Mouse (Mus musculus) embryonic facial prominence, embryonic 11.5 days (tissue): ENCODE results near the gene Ago3. TPM values are rescaled to one million over a fixed set of nuclear protein-coding genes. Genes with fewer than 3 reads are reported as not detected.

Experiments
- ATAC-seq: fragments of 200-750 bp; cut with Nextera tagmentation; replicated peaks from 2 replicates; pipeline ENCODE4 v1.8.0; 2017; ENCODE audit warnings: low read depth; ENCODE audit not compliant: insufficient number of reproducible peaks, low FRiP score, low TSS enrichment
- DNase-seq: peaks from one replicate; pipeline ENCODE4 v3.0.0-alpha.2; 2015; ENCODE audit warnings: low spot score
- H3K27ac ChIP-seq: fragments of 300-500 bp; sonication (generic); replicated peaks from 2 replicates; pipeline ENCODE4 v1.5.1; 2014; ENCODE audit warnings: mild to moderate bottlenecking, low read depth, low read length, control low read depth
- H3K27me3 ChIP-seq: fragments of 300-500 bp; sonication (generic); 2 replicates; pipeline ENCODE4 v1.6.1; 2014; ENCODE audit warnings: mild to moderate bottlenecking, low read length, moderate library complexity, mixed read lengths; ENCODE audit not compliant: control insufficient read depth, insufficient read depth
- H3K36me3 ChIP-seq: fragments of 300-500 bp; sonication (generic); replicated peaks from 2 replicates; pipeline ENCODE4 v1.6.1; 2014; ENCODE audit warnings: low read depth, mild to moderate bottlenecking, low read length, moderate library complexity, mixed read lengths; ENCODE audit not compliant: control insufficient read depth, insufficient read depth
- H3K4me1 ChIP-seq: fragments of 300-500 bp; sonication (generic); 2 replicates; pipeline ENCODE4 v1.6.1; 2014; ENCODE audit warnings: low read length, mixed read lengths; ENCODE audit not compliant: control insufficient read depth, insufficient read depth
- H3K4me2 ChIP-seq: fragments of 300-500 bp; sonication (generic); 2 replicates; pipeline ENCODE4 v1.6.1; 2014; ENCODE audit warnings: low read depth, mild to moderate bottlenecking, control low read depth, low read length, moderate library complexity
- H3K4me3 ChIP-seq: fragments of 300-500 bp; sonication (generic); 2 replicates; pipeline ENCODE4 v1.5.1; 2014; ENCODE audit warnings: low read depth, low read length, control low read depth
- H3K9ac ChIP-seq: fragments of 300-500 bp; sonication (generic); replicated peaks from 2 replicates; pipeline ENCODE4 v1.6.1; 2014; ENCODE audit warnings: mild to moderate bottlenecking, control low read depth, low read length
- H3K9me3 ChIP-seq: fragments of 300-500 bp; sonication (generic); replicated peaks from 2 replicates; pipeline ENCODE4 v1.6.1; 2016; ENCODE audit warnings: mild to moderate bottlenecking, low read length, inconsistent platforms, mixed read lengths; ENCODE audit not compliant: control insufficient read depth
- WGBS: fragments of 180-500 bp; shearing (Covaris S2); extraction: QIAGEN DNeasy Blood & Tissue Kit; methylation state at CpG from one replicate; pipeline ENCODE4 v1.1.7; 2014; 5-methylcytosine and 5-hydroxymethylcytosine counted together
- polyA plus RNA-seq: library from polyadenylated mRNA; unstranded; fragments of >200 nt; fragmentation: Nextera tagmentation; extraction: Ambion mirVana; gene quantifications from 2 replicates; pipeline ENCODE4 v1.2.1, GENCODE M21; 2014

The Ago3 gene
- polyA plus RNA-seq, 1 experiment from 2014 or later = 12.8 TPM

DNA sequence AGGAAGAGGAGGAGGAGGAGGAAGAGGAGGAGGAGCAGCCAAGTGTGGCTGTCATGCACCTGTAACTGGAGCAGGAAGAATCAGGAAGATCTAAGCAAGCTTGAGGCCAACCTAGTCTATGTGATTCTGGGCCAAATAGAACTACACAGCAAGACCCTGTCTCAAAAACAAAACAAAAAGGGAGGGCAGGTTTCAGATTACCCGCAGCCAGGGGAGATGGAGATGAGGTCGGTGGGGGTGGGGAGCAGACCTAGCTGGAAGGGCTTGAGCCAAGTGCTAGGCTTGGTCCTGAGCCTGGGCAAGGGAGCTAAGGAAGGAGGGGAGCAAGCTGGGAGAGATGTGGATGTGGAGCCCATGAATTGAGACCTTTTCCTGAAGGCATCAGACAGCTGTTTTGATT, 122.5 kb downstream of the Ago3 start:
- no peak overlapping the region for H3K9ac ChIP-seq
- H3K4me1 ChIP-seq = peaks cover 4% of the 10 kb centered on the region; the same call in 1 of the 2 replicates
- no peaks in the 10 kb centered on the region for H3K36me3 ChIP-seq
- WGBS = 13% methylated on average over 2 of the region's 2 CpGs
- no peak overlapping the region for H3K27ac ChIP-seq
- no peak for DNase-seq
- ATAC-seq = no peak
- H3K9me3 ChIP-seq = 0 out of 2 replicates have a peak, but pooled peaks cover 2% of the 10 kb centered on the region
- H3K4me3 ChIP-seq = no peak overlapping the region
- H3K4me2 ChIP-seq = no peak overlapping the region
- H3K27me3 ChIP-seq = peaks cover 3% of the 10 kb centered on the region; the same call in 1 of the 2 replicates

DNA sequence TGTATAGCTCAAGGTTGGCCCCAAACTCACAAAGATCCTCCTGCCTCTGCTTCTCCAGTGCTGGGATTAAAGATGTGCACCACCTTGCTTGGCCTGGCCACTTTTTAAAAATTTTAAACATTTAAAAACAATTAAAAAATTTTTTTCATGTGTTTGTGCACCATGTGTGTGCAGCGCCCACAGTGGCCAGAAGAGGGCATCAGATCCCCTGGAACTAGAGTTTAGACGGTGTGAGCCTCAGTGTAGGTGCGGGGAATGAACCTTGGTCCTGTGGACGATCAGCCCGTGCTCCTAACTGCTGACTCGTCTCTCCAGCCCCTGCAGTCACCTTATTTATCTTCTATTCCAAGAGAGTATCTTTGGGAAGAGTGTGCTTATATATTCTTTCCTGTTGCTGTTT, 123.3 kb downstream of the Ago3 start:
- Histone ChIP-seq H3K4me1 (peaks cover 10% of the 10 kb centered on the region), H3K27ac (no peak overlapping the region), H3K4me3 (no peak overlapping the region), H3K9me3 (0 out of 2 replicates have a peak, but pooled peaks cover 2% of the 10 kb centered on the region), H3K27me3 (peaks cover 9% of the 10 kb centered on the region; the same call in 1 of the 2 replicates), H3K9ac (no peak overlapping the region), H3K4me2 (no peak overlapping the region), H3K36me3 (no peaks in the 10 kb centered on the region)
- WGBS = 84% methylated on average over 6 of the region's 6 CpGs
- DNase-seq (no peak), ATAC-seq (no peak)

DNA sequence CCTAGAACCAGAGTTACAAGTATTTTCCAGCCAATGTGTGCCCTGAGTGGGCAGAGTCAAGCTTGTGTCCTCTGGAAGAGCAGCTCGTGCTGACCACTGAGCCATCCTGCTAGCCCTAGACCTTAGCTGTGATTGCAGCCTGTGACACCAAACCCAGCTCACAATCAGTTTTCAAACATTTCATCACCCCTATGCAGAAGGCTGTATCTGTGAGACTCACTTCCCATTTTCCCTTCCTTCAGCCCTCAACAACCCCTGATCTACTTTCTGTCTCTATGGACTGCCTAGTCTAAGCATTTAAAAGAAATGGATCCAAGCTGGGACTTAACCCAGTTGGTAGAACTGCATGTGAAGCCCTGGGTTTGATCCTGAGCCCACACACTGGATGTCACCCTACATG, 123.9 kb downstream of the Ago3 start:
- H3K4me3 ChIP-seq = no peak overlapping the region
- no peak for DNase-seq
- no peaks in the 10 kb centered on the region for H3K36me3 ChIP-seq
- H3K4me2 ChIP-seq = no peak overlapping the region
- peaks cover 11% of the 10 kb centered on the region; the same call in 1 of the 2 replicates for H3K27me3 ChIP-seq
- 0 out of 2 replicates have a peak, but pooled peaks cover 2% of the 10 kb centered on the region for H3K9me3 ChIP-seq
- ATAC-seq = no peak
- WGBS = 100% methylated on average over 1 of the region's 1 CpGs
- no peak overlapping the region for H3K9ac ChIP-seq
- H3K4me1 ChIP-seq = peaks cover 16% of the 10 kb centered on the region
- H3K27ac ChIP-seq = no peak overlapping the region

DNA sequence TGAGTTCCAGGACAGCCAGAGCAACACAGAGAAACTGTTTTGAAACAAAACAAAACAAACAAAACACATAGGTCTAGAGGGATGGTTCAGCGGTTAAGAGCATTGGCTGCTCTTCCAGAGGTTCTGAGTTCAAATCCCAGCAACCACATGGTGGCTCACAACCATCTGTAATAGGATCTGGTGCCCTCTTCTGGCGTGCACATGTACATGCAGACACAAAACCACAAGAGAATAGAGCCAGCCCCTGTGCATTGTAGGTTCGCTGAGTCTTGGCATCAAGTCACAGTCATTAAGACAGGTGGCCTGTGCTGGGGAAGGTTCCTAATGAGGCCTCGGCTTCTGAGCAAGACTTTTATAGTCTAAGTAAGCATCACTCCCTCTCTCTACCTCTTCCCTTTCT, 125.5 kb downstream of the Ago3 start:
- Histone ChIP-seq H3K4me1 (peaks cover 16% of the 10 kb centered on the region), H3K9ac (no peak overlapping the region), H3K4me2 (no peak overlapping the region), H3K9me3 (0 out of 2 replicates have a peak, but pooled peaks cover 2% of the 10 kb centered on the region), H3K4me3 (no peak overlapping the region), H3K36me3 (no peaks in the 10 kb centered on the region), H3K27ac (no peak overlapping the region), H3K27me3 (peaks cover 11% of the 10 kb centered on the region; the same call in 1 of the 2 replicates)
- DNase-seq (no peak), ATAC-seq (no peak)
- WGBS = 61% methylated on average over 4 of the region's 4 CpGs

DNA sequence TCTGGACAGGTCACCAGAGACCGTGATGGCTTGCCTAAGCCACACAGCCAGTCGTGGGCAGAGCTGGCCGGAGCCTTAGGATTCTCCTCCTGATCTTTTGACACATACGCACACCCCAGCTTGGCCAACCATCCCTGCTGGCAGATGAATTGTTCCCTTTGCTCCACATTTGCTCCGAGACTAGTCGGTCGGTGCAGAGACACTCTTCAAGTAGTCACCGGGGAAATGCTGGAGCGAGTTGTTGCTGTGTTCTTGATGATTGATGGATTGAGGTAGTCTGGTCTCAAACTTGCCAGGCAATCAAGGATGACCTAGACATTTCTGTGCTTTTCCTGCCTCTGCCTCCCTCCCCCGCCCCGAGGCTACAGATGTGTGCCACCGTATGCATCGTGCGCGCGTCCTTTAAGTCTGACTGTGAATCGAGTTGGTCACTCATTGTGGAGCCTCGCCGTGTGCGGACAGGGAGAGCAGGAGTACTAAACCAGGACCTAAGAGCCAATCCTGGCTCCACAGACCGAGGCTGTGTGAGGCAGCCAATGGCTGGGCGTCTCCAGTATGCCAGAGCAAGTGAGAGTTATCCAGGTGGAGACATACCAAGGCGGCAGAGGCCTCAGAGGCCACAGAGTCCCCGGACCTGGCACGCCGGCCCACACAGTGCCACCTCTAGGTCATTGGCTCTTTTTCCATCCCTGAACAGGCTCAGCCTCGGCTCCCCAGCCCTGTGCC, 127.6 kb downstream of the Ago3 start:
- peaks cover 15% of the 10 kb centered on the region; the same call in 1 of the 2 replicates for H3K27me3 ChIP-seq
- peak overlapping the region; percentile 53 for H3K9ac ChIP-seq
- 4% methylated on average over 27 of the region's 27 CpGs for WGBS
- no peaks in the 10 kb centered on the region for H3K36me3 ChIP-seq
- peak overlapping the region; percentile 56; the same call in 1 of the 2 replicates for H3K27ac ChIP-seq
- peak overlapping the region; percentile 35 for H3K4me3 ChIP-seq
- DNase-seq = peak; percentile 46
- H3K9me3 ChIP-seq = 0 out of 2 replicates have a peak, but pooled peaks cover 2% of the 10 kb centered on the region
- peak; percentile 47; the same call in 1 of the 2 replicates for ATAC-seq
- peak overlapping the region; percentile 83 for H3K4me2 ChIP-seq
- peaks cover 22% of the 10 kb centered on the region for H3K4me1 ChIP-seq

DNA sequence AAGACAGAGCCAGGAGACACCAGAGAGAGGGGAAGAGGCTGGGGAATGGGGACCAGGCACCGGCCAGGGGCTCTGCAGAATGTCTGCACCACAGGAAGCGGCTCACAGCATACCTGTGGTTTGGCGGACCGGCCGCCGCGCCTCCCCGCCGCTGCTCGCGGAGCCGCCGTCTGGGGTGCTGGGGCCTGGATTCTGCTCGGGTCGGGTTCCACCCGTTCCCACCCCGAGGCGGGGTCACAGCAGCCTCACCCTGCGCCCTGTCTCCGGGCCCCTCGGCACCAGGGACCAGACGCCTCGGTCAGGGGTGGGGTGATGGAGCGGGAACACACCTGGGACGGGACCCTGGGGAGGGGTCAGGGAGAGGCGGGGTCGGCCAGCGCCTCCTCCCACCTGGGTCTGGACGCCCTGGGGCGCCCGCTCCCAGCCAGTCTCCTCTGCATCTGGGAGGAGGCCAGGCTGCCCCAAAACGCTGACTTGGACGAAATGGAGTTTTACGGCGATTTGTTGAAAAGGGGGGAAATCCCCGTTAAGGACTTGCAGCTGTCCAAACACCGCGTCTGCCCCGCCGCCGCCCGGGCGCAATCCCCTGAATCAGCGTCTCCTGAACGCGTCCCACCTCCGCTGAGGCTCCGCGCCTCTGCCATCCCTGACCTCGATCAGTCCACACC, 128.3 kb downstream of the Ago3 start:
- DNase-seq (peak; percentile 79), ATAC-seq (peak; percentile 49)
- H3K4me1 ChIP-seq = peaks cover 25% of the 10 kb centered on the region
- no peaks in the 10 kb centered on the region for H3K36me3 ChIP-seq
- peak overlapping the region; percentile 53 for H3K9ac ChIP-seq
- 0 out of 2 replicates have a peak, but pooled peaks cover under 1% of the 10 kb centered on the region for H3K9me3 ChIP-seq
- H3K27me3 ChIP-seq = peaks cover 15% of the 10 kb centered on the region; the same call in 1 of the 2 replicates
- H3K4me2 ChIP-seq = peak overlapping the region; percentile 83
- H3K27ac ChIP-seq = peak overlapping the region; percentile 52
- 1% methylated on average over 48 of the region's 50 CpGs for WGBS
- peak overlapping the region; percentile 35 for H3K4me3 ChIP-seq

DNA sequence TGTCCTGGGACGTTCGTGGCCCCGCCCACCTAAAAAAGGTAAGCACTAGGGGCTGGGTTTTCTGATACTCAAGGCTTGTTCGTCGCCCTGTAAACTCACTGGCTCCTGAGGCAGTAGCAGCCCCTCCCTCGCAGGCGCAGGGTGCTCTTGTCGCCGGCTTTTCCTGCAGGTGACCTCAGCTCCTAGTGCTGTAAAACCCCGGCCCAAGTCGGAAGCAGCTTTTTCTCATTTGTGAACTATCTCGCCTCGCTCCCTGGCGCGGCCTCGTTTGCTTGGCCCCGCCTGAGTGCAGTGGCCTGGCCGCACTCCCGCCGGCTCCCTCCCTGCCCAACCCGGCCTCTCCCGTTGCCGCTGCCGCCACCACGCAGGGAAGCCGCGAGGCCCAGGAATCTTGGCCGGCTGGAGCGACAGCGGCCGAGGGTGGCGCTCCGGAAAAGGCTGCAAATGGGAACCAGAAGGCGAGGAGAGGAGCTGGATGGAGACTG, 132.7 kb downstream of the Ago3 start:
- H3K4me3 ChIP-seq = peak overlapping the region; percentile 22
- ATAC-seq = no peak
- H3K4me2 ChIP-seq = peak overlapping the region; percentile 66
- H3K4me1 ChIP-seq = peaks cover 20% of the 10 kb centered on the region
- peak overlapping the region; percentile 41; the same call in 1 of the 2 replicates for H3K27ac ChIP-seq
- H3K9me3 ChIP-seq = no peaks in the 10 kb centered on the region
- H3K27me3 ChIP-seq = peaks cover 10% of the 10 kb centered on the region; the same call in 1 of the 2 replicates
- H3K36me3 ChIP-seq = no peaks in the 10 kb centered on the region
- peak overlapping the region; percentile 63 for H3K9ac ChIP-seq
- WGBS = under 1% methylated on average over 34 of the region's 34 CpGs
- DNase-seq = peak; percentile 76
